Mouse (Mus musculus) lung, postnatal 25 days (tissue): ENCODE data around the gene Slc25a45.
A peak's percentile ranks its signal among the peaks of the same experiment; 100 is the strongest.

Experiments
- DNase-seq: peaks from one replicate; pipeline ENCODE4 v3.0.0; 2022; ENCODE audit warnings: low spot score

Slc25a45 gene

DNA sequence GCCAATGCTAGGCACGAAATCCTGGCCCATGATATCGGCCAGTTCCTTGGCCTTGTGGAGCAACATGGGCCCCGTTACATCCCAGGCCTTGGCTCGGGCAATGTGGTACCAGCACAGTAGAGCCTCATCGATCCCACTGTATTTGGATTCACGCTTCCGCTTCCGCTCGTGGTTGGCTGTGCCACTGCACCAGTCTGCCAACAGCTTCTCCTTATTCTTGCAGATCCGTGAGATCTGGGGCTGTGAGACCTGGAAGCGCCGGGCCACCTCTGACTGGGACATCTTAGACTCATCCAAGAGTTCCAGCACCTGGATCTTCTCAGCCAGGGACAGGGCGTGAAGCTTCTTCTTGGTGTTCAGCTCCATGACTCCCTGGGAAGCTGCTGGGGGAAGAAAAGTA lies 15.1 kb downstream of the Slc25a45 start:
- DNase-seq = no peak

DNA sequence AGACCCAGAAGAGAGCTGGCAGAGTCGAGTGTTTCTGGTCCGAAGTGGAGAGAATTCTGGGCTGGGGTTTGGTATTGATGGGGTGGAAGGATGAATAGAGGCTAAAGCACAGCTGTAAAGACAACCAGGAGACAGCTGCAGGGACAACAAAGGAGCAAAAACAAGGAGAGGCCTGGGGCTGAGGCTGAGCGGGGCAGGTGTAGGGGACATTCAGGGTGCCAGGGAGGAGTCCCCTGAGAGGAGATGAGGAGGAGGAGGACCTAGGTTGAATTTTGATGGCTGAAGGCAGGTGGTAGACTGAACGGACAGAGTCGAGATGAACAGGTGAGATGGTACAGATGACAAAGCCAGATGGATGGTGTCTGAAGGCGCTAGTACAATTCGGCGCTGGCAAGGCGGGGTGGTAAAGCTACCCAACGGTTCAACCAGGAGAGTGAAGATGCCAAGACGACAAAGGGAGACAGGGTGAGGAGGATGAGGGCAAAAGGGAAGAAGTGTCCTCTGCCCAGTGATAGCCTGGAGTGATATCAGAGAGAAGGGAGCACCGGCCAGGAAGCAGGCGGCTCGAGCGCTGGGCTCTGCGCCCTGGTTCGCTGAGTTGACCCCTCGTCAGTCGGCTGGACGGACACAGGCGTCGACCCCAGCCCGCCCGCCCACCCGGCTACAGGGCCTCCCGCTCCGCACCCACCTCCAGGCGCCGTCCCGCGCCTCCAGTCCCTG lies 15.8 kb downstream of the Slc25a45 start:
- no peak for DNase-seq

DNA sequence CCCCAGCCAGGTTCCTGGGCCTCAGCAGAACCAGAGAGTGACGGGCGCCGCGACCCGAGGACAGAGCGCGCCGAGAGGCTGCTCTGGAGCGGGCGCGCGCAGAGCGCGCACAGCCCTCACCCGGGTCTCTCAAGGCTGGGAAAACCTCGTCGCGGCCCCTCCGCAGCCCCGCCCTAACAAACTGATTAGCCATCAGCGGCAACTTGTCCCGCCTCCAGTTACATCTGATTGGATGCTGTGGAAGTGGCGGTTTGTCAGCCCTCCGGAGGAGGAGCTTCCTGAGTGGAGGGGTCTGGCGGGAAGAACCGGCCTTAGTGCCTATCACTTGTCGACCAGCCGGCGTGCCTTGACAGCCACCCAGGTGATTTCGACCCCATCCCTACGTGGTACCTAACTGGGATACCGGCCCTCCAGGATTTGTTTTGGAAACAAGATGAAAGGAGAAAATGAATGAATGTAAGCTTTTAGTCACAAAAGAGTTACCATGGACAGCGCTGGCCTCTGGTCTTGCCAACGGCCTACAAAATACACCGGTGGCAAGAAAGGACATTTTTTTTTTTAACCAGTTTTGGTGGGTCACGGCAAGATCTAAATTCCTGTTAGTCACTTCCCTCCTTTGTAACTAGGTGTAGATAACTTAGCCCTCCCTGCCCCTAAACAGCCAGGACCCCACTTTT lies 16.5 kb downstream of the Slc25a45 start, which contains the start of gene Tigd3:
Tigd3 (minus strand) TSS at position 148 of the 677 bp plus-strand sequence.
- DNase-seq = peak; percentile 97

DNA sequence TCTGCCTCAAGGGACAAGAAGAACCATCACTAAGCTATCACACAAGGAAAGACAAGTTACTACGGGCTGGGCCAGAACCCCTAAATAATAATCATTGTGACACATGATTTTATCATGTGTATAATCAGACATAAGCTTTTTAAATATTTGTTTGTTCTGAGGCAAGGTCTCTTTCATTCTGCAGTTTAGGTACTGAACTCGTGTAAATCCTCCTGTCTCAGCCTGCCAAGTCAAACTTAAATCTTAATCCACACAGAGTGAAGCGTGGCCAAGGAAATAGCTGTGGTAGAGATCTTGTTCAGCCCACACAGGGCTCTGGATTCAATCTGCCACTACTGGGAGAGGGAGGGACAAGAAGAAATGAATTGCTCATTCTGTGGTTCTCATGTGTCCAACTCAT lies 29.7 kb downstream of the Slc25a45 start:
- no peak for DNase-seq

DNA sequence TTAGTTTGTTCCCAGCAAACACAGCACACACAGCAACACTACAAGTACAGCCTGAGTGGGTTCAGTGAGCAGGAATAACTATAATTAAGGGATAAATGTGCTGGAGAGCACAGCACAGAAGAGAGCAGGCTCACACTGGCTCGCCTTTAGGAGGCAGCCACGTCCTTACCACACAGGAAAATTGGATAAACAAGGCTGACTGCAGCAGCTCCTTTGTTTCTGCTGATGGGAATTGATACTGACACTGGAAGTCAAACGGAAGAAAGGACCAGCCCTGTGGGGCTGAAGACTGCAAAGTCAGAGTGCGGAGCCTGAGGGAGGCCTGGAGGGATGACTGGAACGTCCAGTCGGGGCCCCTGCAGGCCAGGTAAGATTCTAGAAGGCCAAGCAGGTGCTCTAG lies 32.6 kb downstream of the Slc25a45 start:
- DNase-seq = no peak

DNA sequence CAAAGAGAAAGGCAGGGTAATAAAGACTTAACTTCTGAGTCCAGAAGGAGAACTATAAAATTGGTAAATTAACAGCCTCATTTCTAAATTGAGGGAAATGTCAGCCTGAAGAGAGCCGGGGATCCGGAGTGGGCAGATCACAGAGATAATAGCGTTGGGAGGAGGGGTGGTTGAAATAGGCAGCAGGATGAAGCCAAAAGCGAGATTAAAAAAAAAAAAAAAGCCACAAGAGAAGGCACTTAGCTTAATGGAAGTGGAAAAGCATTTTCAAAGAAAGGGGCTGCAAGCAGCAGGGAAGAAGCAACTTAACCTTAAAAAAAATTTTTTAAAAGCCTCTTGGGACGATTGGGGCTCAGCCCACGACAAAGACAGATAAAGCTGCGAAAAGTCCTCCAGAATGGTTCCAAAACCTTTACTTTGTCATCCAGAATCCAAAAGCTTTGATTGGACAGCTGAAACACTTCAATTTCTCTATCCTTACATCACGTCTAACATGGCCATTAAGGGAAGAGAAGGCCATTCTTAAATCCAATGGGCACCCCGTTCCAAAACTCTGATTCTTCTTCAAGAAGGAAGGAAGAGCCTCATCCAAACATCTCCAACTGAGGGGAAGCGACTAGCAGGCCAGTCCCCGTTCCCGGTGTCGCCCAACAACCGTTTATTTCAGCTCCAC lies 34.0 kb downstream of the Slc25a45 start:
- DNase-seq = no peak

DNA sequence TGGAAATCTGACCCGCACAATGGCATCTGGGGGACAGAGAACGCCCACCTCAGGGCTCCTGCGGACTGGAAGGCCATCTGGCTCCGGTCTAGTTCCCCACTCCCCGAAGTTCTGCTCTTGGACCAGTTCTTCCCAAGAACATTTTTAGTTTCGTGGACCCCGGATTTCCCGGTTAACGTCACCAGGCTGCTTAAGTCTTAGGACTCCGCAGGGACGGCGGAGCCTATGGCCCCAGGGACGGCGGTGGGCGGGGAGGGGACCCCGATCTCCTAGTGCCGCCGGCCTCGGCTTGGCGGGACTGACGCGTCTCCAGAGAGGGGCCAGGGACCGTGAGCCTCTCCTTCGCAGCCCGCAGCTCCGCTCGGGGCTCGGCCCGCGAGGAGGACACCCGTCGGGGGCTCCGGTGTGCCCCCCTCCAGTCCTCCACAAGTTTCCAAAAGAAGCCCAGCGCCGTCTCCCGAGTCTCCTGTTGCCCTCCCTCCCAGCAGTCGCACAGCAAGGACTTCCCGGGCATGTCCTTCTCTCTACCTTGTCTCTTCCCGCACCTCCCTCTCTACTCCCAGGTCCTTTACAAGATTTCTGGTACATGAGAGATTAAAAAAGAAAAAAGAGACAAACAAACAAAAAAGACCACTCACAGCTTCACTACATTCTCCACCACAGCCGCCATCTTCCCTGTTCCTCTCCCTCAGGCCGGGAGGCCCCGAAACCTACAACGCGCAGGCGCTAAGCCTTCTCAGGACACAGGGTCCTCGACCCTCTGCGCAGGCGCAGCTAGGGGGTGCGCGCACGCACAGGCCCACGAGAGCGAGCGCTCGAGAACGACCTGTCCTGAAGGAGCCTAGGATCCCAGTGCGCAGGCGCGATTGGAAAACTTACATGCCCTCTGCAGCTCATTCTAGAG lies 34.7 kb downstream of the Slc25a45 start:
- peak; percentile 99 for DNase-seq

DNA sequence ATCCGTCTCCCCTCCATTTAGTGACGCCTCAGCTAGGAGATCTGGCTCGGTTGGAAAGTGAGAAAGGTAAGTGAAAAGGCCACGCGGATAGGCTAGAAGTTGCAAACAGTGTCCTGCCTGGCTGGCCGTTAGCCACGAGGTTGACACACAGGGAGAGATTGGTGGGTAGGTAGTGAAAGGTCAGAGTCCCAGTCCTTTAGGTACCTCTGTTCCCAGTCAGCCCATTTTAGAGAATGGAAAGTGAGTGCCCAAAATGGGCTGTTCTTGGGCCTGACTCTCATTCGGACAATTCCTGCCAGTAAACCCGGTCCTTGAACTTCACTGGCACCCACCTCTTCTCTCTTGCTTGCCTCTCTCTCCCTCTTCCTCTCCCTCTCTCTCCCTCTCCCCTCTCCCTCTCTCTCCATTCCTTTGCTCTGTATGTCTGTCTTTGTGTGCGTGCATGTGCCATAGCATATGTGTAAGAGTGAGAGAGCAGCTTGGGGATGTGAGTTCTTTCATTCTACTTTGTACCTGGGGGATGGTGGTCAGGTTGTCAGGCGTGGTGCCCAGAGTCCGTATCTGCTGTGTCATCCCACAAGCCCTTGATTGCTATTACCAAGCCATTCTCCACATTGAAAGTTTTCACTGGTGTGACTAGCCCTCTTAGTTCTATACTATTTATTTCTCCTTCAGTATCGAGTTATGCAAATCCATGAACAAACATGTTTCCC lies 35.6 kb downstream of the Slc25a45 start, which contains the start of gene Dpf2:
Dpf2 (minus strand) TSS at position 4 of the 713 bp plus-strand sequence.
- DNase-seq = no peak

DNA sequence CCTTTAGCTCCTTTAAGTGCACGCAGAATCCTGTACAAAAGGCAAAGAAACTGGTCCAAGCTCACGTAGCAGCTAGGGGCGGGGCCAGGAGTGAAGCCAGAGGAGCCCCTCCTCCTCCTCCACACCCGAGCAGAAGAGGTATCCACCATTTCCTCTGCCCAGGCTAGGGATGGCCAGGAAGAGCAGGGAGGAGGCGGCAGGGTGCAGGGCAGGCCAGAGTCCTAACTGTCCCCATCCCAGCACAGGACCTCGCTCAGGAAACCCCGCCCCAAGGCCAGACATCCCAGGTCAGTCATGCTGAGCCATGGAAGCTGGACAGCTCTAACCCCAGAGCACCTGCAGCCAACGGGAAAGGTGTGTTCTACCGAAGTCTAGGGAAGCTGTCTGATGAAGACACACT lies 44.1 kb downstream of the Slc25a45 start:
- no peak for DNase-seq

DNA sequence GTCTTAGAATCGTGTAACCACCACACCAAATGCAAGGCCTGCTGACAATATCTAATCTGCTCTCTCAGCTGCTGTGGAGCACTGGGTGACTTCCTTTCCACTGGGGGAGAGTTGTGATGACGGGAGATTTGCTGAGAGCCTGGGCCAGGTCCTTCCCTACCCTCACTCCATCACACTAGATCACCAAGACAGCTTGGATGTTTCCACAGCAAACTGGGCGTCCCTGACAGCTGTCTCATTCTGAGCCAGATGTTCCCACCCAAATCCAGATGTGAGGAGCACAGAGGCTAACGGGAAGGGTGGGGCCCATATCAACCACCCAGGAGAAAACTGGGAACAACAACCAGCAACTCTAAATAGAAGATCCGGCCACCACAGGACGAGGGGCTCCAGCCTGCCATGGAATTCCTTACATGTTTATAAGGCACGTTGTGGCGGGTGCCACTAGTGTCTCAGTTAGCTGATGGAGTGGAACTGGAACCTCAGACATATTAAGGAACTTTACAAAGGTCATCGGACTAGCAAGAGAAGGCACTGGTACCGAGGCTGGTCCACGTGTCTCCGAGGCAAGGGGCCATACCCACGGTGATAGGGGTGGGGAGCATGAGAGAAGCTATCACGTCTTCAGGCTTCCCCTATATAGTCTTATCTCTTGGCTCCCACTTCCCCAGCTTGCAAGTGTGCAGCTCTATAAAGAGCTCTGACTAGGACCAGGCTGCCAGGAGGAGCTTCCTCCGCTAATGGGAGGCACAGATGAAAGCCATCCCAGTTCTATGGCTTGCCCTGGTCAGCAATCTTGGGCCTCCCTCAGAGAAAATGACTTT lies 44.7 kb downstream of the Slc25a45 start:
- DNase-seq = no peak

DNA sequence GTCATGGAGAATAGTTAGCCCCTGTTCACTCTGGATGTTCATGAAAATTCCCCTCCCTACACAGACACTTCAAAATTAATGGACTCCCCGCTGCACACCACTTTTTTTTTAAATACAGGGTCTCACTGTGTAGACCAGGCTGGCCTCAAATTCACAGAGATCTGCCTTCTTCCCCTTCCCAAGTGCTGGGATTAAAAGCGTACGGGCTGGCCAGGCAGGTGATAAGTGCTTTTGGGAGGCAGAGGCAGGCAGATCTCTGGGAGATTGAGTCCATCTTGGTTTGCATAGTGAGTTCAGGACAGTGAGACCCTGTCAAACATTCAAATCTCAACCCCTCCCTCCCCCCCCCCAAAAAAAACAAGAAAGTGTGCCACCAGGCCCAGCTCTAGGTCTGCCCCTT lies 45.4 kb downstream of the Slc25a45 start:
- DNase-seq = no peak

DNA sequence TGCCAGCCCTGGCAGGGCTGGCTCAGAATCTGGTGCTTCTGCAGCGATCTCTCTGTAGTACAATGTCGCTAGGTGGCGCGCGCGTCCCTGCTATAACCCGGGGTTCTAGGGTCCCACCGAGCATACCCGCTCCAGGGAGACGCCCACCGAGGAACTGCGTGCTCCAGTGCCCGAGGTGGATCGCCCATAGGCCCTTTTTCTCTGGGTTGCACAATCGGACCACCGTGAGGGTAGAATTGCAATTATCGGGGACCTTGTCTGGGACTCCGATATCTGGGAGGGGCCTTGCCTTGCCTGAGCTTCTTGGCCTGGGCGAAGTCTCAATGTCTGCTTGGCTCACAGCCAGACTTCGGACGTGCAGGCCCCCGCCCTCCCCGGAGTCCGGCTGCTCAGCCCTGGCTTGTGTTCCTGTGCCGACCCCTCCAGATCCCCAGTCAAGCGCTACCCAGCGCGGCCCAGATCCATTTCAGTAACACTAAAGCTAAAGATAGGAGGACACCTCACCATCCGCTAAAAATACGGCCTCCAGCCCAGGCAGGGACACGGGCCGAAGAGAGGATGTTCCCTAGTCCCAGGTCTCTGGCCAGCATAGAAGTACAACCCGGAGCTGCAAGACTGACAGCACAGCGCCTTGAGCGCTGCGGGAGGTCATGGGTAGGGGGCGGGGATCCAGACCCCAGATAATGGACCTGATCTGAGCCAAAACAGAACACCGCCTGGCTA lies 46.5 kb downstream of the Slc25a45 start:
- DNase-seq = peak; percentile 91

DNA sequence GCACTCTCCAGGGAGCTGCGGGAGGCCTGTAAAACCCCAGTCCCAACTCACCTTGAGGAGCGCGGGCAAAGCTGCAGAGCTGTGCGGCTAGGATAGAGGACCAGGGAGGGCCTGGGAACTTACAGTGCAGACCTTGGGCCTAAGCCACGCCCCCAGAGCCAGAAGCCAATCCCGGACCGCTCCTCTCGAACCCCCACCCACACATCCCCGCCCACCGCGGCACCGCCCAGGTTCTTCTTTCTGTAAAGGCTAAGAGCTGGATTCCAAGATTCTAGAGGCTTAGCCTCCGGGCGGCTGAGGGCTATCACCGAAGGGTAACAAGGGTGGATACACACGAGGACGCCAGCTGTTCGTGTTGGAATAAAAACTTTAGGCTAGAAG lies 47.1 kb downstream of the Slc25a45 start, which contains the start of gene Cdc42ep2:
Cdc42ep2 (minus strand) TSS at position 104 of the 381 bp plus-strand sequence.
- DNase-seq = peak; percentile 97

DNA sequence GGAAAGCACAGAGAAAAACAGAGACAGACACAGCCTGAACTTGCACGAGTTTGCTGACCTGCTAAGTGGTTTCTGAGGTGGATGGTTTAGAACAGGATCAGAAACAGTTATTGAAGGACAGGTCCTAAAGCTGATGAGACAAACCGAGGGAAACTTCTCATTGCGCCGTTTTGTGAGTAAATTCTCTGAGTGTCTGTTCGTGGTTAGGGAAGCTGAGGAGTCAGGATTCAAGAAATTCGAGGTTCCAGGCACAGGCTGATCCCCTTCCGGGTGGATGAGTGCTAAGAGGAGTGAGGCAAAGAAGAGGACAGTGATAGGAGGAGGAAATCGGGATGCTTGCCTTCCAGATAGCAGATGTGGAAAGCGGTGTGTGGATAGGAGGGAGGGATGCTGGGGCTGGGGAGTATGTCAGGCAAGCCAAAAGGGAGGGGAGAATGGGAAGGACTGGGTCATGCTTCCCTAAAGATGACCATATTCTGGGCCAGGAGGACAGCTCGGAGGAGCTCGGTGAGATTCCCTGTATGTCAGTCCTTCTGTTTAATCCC lies 47.8 kb downstream of the Slc25a45 start:
- no peak for DNase-seq

DNA sequence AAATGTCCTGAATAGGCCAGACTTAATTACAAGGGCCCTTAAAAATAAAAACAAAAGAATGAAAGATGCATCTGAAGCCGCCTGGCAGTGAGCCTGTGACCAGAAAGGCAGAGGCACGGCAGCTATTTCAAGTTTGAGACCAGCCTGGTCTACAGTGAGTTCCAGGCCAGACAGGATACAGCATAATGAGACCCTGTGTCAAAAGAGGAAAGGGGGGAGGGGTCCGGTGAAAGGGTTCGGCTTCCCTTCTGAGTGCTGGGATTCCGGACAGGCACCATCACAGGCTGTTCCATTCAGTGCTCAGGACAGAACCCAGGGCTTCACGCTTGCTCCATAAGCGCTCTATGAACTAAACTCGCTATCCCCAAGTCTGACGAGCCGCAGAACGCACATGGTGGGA lies 49.4 kb downstream of the Slc25a45 start:
- no peak for DNase-seq

DNA sequence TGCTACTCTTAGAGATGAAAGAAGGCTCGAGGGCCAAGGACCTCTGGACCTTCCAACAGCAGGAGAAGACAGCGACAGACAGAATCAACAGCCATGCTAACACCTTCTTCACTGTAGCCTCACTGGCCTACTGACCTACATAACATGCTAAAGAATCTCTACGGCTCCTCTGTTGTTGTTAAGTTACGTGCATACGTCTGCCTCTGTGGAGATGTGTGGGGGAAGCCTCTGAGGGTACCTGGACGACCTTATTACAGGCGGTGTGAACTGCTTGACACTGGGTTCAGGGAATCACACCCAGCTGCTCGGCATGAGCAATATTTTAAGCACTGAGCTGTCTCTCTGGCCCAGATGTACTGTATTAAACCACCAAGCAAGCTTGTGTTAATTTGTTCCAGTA lies 49.9 kb downstream of the Slc25a45 start:
- DNase-seq = no peak

DNA sequence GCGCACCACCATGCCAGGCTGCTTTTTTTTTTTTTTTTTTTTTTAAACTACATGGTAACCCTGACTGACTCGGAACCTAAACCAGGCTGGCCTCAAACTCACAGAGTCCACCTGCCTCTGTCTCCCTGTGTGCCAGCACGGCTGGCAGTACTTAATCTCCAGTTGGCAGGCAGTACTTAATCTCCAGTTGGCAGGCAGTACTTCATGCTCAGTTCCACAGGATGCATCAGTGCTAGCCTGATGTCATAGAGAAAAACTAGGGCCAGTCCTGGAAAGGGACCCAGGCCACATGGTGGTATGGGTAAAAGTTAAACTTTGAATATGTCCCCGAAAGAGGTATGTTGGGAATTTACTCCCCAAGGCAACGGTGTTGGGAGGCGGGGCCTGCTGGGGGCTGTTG lies 50.5 kb downstream of the Slc25a45 start:
- DNase-seq = no peak

DNA sequence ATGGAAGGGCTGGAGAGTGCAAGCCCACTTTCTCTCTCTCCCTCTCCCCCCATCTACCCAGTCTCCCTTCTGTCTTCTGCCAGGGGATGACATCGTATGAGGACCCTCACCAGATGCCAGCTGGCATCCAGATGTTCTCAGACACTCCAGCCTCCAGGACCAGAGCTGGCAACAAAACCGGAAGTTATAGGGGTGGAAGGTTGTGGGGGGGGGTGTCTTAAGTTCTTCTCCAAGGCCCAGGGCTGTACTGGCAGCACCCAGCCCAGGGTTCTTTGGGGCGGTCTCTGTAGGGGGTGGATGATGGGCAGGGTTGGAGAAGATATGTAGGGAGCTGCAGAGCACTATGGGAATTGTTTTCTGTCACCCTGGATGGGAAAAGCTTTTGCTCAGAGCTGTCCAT lies 50.9 kb downstream of the Slc25a45 start:
- no peak for DNase-seq
